Mouse (Mus musculus): ENCODE results near the gene Cyp2d40. TPM values are rescaled to one million over a fixed set of nuclear protein-coding genes. Genes with fewer than 3 reads are reported as not detected.

The Cyp2d40 gene
- not detected for polyA plus RNA-seq (2017; shearing (Covaris generic))

DNA sequence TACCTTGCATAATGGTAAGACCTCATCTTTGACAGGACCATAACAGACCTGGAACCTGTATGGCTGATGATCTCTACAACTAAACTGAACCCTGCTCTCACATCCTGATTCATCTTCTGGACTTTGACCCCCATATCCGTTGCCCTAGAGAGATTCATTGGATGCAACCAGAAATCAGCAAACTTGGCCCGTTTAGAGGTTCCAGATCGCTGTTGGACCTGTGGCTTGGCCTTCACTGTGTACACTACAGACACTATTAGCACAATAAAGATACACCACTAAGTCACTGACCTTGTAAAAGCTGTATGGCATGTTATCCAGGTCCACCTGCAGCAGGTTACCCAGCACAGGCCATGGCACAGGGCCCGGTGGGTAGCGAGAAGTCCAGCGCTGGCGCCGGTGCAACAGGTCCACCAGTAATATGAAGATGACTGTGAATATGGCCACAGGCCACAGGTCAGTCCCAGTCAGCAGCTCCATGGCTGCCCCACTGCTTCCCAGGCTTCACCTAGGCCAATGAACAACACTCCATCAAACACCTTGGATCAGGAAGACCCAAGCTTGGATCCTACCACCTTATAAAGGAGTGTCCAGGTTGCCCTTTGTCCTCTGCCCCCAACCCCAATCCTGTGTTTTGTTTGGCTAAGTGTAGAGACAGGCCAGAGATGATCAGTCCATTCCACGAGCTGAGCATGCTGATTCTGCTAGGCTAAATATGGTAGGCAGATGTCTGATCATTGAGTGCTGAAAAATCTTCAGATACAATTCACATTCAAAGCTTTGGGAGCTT, at the start of gene Cyp2d40:
Cyp2d40 (minus strand) TSS at position 553 of the 790 bp plus-strand sequence.

DNA sequence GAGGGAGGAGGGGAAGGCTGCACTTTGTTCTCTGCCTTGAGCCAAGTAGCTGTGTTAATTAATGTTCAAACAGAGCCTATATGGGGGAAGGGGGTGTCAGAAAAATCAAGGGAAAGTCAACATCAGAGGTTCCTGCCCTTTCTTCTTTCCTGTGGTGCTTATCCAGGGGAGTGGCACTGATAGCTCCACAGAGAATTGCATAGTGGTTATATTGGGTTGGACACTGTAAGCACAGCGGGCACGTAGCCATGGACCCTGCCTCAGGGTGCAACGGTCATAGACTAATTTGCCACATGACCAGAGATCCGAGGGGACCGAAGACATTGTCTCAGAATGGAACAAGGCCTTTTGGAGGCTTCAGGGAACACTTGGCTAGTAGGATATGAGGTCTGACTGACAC, 30.3 kb upstream of the Cyp2d40 start, which contains the start of gene Cyp2d26:
Cyp2d26 (minus strand) TSS at position 18 of the 400 bp plus-strand sequence.

Other genes starting within 250 kb of the Cyp2d40 start
- under 1 TPM in 1 of 2 experiments, not detected in 1; 0.05 TPM for gene Cyp2d12, start 209.1 kb downstream of the Cyp2d40 start, polyA plus RNA-seq (2017; shearing (Covaris generic))
- gene Cyp2d34, start 143.2 kb downstream of the Cyp2d40 start, polyA plus RNA-seq (2017; shearing (Covaris generic)), result not detected
- not detected for gene Cyp2d26, start 30.1 kb upstream of the Cyp2d40 start, polyA plus RNA-seq (2017; shearing (Covaris generic))
- 1 to 10 TPM; 6.0 to 7.4 TPM for gene Tcf20, start 223.7 kb upstream of the Cyp2d40 start, polyA plus RNA-seq (2017; shearing (Covaris generic))

Measured in activated CD4-positive, CD25-positive, alpha-beta regulatory T cell (primary cell).